Mouse (Mus musculus): ENCODE results near the gene Rap2b. TPM values are rescaled to one million over a fixed set of nuclear protein-coding genes. Genes with fewer than 3 reads are reported as not detected.
A peak's percentile ranks its signal among the peaks of the same experiment; 100 is the strongest.

The Rap2b gene
- polyA plus RNA-seq, 1 experiment from 2014 or later, result 8.4 TPM

DNA sequence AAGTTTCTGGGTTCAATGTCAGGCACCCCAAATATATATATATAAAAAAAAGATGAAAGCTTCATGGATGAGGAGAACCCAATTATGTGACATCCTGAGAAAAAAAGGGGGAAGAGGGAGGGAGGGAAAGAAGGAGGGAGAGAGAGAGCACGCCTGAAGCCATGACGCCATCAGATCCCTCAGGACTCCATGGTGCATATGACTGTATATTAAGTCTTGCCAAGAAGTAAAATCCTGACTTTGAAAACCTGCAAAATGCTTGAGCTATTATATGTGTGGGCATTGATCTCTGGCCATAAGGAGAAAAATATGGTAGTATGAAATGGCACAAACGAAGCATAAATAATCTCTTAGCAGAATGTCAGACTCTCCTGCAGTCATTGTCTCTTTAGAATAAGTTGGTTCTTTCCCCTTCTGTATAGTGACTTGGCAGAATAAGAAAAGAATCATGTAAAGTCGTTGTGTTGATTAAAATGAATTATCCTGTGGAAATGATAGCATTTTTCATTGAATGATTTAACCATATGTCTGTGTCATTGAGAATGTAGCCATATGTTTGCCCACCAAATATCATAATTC is 13.3 kb upstream of the Rap2b start:
- Histone ChIP-seq H3K9me3 (ENCODE audit: control insufficient read depth, low read length) (no peaks in the 10 kb centered on the region), H3K36me3 (ENCODE audit: control insufficient read depth, insufficient read depth, low read length) (no peaks in the 10 kb centered on the region), H3K27ac (ENCODE audit: low read depth, low read length) (no peak overlapping the region), H3K4me2 (replicated peaks; ENCODE audit: low read depth, low read length) (no peak overlapping the region), H3K4me3 (ENCODE audit: low read length) (no peak overlapping the region), H3K27me3 (ENCODE audit: control insufficient read depth, insufficient read depth, low read length) (no peaks in the 10 kb centered on the region), H3K9ac (ENCODE audit: low read depth, low read length) (no peak overlapping the region), H3K4me1 (ENCODE audit: control insufficient read depth, insufficient read depth, low read length) (no peaks in the 10 kb centered on the region)
- no peak for ATAC-seq (ENCODE audit: low FRiP score, low TSS enrichment)
- WGBS, result 80% methylated on average over 4 of the region's 4 CpGs

DNA sequence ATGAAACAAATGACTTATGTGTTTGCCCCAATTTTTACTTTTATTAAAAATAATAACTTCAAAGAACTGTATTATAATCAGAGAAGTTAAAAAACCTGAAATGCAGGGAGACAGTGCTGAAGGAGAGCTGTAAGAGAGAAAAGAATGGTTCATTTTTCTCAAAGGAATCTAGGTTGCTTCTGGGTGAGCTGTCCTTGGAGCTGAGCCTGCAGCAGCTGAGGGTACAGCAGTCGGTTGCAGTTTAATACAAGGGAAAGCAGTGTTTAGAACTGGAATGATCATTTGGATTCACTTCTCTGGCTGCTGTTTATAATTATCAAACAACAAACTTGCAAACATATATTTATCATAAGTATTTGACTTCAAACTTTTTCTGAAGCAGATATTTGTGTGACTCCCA is 12.0 kb upstream of the Rap2b start:
- ATAC-seq (ENCODE audit: low FRiP score, low TSS enrichment), result no peak
- Histone ChIP-seq H3K9me3 (ENCODE audit: control insufficient read depth, low read length) (no peaks in the 10 kb centered on the region), H3K27me3 (ENCODE audit: control insufficient read depth, insufficient read depth, low read length) (no peaks in the 10 kb centered on the region), H3K4me1 (ENCODE audit: control insufficient read depth, insufficient read depth, low read length) (no peaks in the 10 kb centered on the region), H3K4me3 (ENCODE audit: low read length) (no peak overlapping the region), H3K27ac (ENCODE audit: low read depth, low read length) (no peak overlapping the region), H3K36me3 (ENCODE audit: control insufficient read depth, insufficient read depth, low read length) (no peaks in the 10 kb centered on the region), H3K9ac (ENCODE audit: low read depth, low read length) (no peak overlapping the region), H3K4me2 (replicated peaks; ENCODE audit: low read depth, low read length) (no peak overlapping the region)
- 71% methylated on average over 1 of the region's 1 CpGs for WGBS

DNA sequence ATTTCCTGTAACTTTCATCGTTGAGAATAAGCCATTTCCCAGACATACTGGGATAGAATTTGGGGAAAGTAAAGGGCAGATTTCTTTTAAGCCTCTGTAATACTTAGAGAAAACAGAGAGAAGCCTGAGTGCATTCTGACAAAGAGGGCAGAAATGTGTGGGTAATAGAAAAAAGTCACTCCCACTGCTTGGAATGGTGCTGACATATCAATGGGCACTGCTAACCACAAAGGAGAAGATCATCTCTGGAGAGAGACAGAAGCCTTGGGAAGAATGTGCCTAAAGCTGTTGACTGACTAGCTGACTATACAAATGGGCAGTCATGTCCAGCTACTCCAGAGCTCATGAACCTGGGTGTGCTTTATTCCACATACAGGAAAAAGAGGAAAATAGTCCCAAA is 6.0 kb upstream of the Rap2b start:
- no peak overlapping the region for H3K4me3 ChIP-seq (ENCODE audit: low read length)
- no peak for ATAC-seq (ENCODE audit: low FRiP score, low TSS enrichment)
- no peaks in the 10 kb centered on the region for H3K4me1 ChIP-seq (ENCODE audit: control insufficient read depth, insufficient read depth, low read length)
- no peak overlapping the region for H3K27ac ChIP-seq (ENCODE audit: low read depth, low read length)
- H3K36me3 ChIP-seq (ENCODE audit: control insufficient read depth, insufficient read depth, low read length), result no peaks in the 10 kb centered on the region
- H3K27me3 ChIP-seq (ENCODE audit: control insufficient read depth, insufficient read depth, low read length), result no peaks in the 10 kb centered on the region
- H3K9me3 ChIP-seq (ENCODE audit: control insufficient read depth, low read length), result no peaks in the 10 kb centered on the region
- 76% methylated on average over 1 of the region's 1 CpGs for WGBS
- no peak overlapping the region for H3K4me2 ChIP-seq (replicated peaks; ENCODE audit: low read depth, low read length)
- H3K9ac ChIP-seq (ENCODE audit: low read depth, low read length), result no peak overlapping the region

DNA sequence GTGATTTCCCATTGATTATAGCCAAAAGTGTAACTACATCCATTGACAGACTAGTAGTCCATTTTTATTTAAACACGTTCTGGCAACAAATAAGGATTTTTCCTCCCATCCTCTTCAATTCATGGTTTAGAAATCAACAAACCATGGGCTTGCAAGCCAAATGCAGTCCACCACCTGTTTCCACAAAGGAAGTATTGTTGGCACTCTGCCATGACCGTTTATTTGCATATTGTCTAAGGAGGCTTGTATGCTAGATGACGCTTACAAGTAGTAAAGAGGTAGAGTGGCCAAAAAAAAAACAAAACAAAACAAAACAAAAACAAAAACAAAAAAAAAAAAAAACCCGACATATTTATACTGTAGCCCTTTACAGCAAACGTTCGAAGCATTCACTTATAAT is 3.3 kb upstream of the Rap2b start:
- no peak overlapping the region for H3K27ac ChIP-seq (ENCODE audit: low read depth, low read length)
- ATAC-seq (ENCODE audit: low FRiP score, low TSS enrichment), result no peak
- no peak overlapping the region for H3K4me3 ChIP-seq (ENCODE audit: low read length)
- H3K9ac ChIP-seq (ENCODE audit: low read depth, low read length), result no peak overlapping the region
- H3K9me3 ChIP-seq (ENCODE audit: control insufficient read depth, low read length), result no peaks in the 10 kb centered on the region
- H3K4me2 ChIP-seq (replicated peaks; ENCODE audit: low read depth, low read length), result no peak overlapping the region
- H3K4me1 ChIP-seq (ENCODE audit: control insufficient read depth, insufficient read depth, low read length), result no peaks in the 10 kb centered on the region
- no peaks in the 10 kb centered on the region for H3K36me3 ChIP-seq (ENCODE audit: control insufficient read depth, insufficient read depth, low read length)
- no peaks in the 10 kb centered on the region for H3K27me3 ChIP-seq (ENCODE audit: control insufficient read depth, insufficient read depth, low read length)
- WGBS, result 62% methylated on average over 6 of the region's 6 CpGs

DNA sequence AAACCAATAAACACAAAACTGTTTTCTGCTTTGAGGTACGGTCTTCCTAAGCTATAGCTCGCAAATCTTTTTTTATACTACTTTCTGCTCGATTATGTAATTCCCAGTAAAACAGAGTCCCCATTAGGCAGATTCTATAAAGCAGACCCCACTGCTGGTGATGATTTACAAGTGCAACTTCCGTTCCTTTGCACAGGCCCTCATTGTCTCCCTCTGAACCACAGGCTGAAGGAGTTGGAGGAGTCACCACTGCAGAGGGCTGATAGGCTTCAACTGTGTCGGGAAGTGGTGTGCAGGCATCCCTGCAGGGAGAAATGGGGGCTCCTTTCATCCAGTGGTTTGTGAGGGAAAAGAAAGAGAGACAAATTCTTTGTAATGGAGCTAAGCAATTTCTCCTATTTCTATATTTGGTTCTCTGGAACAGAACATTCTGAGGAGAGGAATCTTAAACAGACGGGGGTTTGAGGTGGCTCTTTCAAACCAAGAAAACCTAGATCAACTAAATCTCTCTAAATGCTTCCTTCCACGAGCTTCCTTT is 2.6 kb upstream of the Rap2b start:
- Histone ChIP-seq H3K9me3 (ENCODE audit: control insufficient read depth, low read length) (no peaks in the 10 kb centered on the region), H3K27ac (ENCODE audit: low read depth, low read length) (no peak overlapping the region), H3K4me1 (ENCODE audit: control insufficient read depth, insufficient read depth, low read length) (no peaks in the 10 kb centered on the region), H3K4me2 (replicated peaks; ENCODE audit: low read depth, low read length) (no peak overlapping the region), H3K36me3 (ENCODE audit: control insufficient read depth, insufficient read depth, low read length) (no peaks in the 10 kb centered on the region), H3K27me3 (ENCODE audit: control insufficient read depth, insufficient read depth, low read length) (no peaks in the 10 kb centered on the region), H3K9ac (ENCODE audit: low read depth, low read length) (no peak overlapping the region), H3K4me3 (ENCODE audit: low read length) (no peak overlapping the region)
- no peak for ATAC-seq (ENCODE audit: low FRiP score, low TSS enrichment)
- WGBS, result 45% methylated on average over 7 of the region's 7 CpGs

DNA sequence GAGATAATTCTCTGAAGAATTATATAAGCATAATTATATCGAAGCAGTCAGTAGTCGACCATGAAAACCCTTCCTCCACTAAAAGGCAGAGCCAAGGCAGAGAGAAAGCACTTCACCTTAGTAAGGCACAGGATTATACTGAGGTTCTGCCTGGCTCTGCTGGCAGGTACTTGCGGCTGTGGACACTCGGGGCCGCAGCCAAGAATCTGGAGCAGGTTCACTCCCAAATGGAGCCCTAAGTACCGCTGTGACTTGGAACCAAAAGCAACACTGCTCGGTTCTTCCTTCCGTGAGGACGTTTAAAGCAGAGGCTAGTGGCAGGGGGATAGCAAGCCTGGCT is 1.4 kb downstream of the Rap2b start:
- Histone ChIP-seq H3K4me1 (ENCODE audit: control insufficient read depth, insufficient read depth, low read length) (peaks cover 8% of the 10 kb centered on the region; the same call in 1 of the 2 replicates), H3K27ac (ENCODE audit: low read depth, low read length) (peak overlapping the region; percentile 86), H3K4me3 (ENCODE audit: low read length) (peak overlapping the region; percentile 60), H3K36me3 (ENCODE audit: control insufficient read depth, insufficient read depth, low read length) (no peaks in the 10 kb centered on the region), H3K9ac (ENCODE audit: low read depth, low read length) (peak overlapping the region; percentile 63), H3K27me3 (ENCODE audit: control insufficient read depth, insufficient read depth, low read length) (no peaks in the 10 kb centered on the region), H3K4me2 (replicated peaks; ENCODE audit: low read depth, low read length) (peak overlapping the region; percentile 90), H3K9me3 (ENCODE audit: control insufficient read depth, low read length) (no peaks in the 10 kb centered on the region)
- WGBS, result 5% methylated on average over 9 of the region's 9 CpGs
- no peak for ATAC-seq (ENCODE audit: low FRiP score, low TSS enrichment)

DNA sequence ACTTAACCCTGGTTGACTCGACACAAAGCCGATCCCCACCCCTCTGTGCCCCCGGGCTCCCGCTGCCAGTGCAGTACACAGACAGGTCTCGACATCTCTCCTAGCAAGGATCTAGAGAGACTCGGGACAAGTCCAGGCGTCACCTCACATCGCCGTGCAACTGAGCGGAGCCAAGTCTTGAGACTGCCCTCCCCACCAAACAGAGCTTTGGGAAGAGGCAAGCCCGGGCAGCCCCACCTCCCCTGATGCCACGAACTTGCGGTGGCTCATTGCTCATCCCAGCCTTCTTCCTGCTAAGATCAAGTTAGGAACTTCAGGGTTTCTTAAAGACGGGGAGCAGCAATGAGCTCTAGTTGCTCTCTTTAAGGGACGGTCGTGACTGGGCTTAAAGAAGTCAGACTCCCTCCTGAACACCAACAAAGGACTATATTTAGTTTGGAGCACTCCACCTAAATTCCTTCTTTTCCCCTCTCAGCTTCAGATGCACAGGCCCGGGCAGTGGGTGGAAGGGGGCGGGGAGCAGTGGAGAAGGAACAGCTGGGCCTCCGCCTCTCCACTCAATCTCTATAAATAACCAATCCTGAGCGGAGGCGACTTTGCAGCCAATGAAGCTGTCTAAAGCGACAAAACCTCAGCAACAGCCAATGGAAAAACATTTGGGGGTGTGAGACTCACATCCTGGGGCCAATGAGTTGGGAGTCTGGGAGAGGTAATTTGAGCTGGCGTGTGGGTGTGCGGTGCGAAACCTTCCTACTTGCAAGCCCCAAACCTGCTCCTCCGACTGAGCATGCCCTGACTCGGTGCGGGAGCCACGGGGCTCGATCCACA is 1.9 kb downstream of the Rap2b start:
- no peaks in the 10 kb centered on the region for H3K27me3 ChIP-seq (ENCODE audit: control insufficient read depth, insufficient read depth, low read length)
- H3K4me2 ChIP-seq (replicated peaks; ENCODE audit: low read depth, low read length), result peak overlapping the region; percentile 90
- peak overlapping the region; percentile 63 for H3K9ac ChIP-seq (ENCODE audit: low read depth, low read length)
- H3K9me3 ChIP-seq (ENCODE audit: control insufficient read depth, low read length), result no peaks in the 10 kb centered on the region
- peaks cover 8% of the 10 kb centered on the region; the same call in 1 of the 2 replicates for H3K4me1 ChIP-seq (ENCODE audit: control insufficient read depth, insufficient read depth, low read length)
- WGBS, result under 1% methylated on average over 30 of the region's 30 CpGs
- H3K27ac ChIP-seq (ENCODE audit: low read depth, low read length), result peak overlapping the region; percentile 86
- H3K36me3 ChIP-seq (ENCODE audit: control insufficient read depth, insufficient read depth, low read length), result no peaks in the 10 kb centered on the region
- peak overlapping the region; percentile 60 for H3K4me3 ChIP-seq (ENCODE audit: low read length)
- peak; percentile 96 for ATAC-seq (ENCODE audit: low FRiP score, low TSS enrichment)

DNA sequence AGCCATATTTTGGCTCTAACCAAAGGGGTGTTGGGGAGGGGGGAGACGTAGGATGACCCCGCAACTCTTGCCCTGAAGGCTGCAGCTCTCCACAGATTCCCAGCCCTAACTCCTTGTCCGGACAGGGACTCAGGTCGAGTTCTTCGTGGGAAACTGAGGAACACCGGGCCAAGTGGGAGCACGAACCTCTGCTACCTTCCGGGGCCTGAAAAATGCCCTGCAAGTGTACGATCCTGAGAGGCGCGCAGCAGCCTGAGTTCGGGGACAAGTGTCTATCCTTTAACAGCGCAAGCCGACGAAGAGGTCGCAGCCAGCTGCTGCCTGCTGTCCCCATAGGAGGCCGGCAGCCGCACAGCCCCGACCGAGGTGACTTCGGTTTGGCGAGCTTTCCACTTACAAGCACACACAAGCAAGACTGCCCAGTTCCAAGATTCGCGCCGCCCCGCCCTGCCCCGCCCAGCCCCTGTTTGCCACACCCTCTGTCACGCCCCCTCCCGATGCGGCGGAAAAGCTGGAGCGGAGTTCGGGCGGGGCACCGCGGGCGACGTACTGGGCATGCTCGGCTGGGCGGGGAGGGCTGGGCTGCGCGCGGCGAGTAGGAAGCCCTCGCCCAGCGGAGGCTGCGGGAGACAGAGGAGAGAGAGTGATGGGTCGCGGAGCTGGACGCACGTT is 2.7 kb downstream of the Rap2b start:
- Histone ChIP-seq H3K4me1 (ENCODE audit: control insufficient read depth, insufficient read depth, low read length) (peaks cover 8% of the 10 kb centered on the region; the same call in 1 of the 2 replicates), H3K27me3 (ENCODE audit: control insufficient read depth, insufficient read depth, low read length) (no peaks in the 10 kb centered on the region), H3K27ac (ENCODE audit: low read depth, low read length) (peak overlapping the region; percentile 83; the same call in 1 of the 2 replicates), H3K4me2 (replicated peaks; ENCODE audit: low read depth, low read length) (peak overlapping the region; percentile 90), H3K4me3 (ENCODE audit: low read length) (peak overlapping the region; percentile 60), H3K9ac (ENCODE audit: low read depth, low read length) (peak overlapping the region; percentile 76), H3K9me3 (ENCODE audit: control insufficient read depth, low read length) (no peaks in the 10 kb centered on the region), H3K36me3 (ENCODE audit: control insufficient read depth, insufficient read depth, low read length) (no peaks in the 10 kb centered on the region)
- peak; percentile 93 for ATAC-seq (ENCODE audit: low FRiP score, low TSS enrichment)
- WGBS, result 0% methylated on average over 38 of the region's 51 CpGs

DNA sequence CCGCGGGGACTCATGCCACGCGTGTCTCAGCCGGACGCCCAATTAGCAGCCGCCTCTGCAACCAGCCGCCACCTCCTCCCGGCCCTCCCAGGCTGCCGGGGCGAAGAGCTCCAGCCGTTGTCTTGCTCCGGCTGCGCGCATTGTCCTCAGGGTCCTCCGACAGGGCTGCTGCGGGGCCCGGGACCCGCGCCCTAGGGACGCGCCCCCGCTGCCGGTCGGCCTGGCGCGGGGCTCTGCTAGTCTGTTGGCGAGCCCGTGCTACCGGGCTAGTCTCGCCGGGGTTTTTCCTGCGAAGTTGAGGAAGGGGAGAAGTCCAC is 3.2 kb downstream of the Rap2b start:
- H3K9ac ChIP-seq (ENCODE audit: low read depth, low read length), result peak overlapping the region; percentile 76
- peak overlapping the region; percentile 90 for H3K4me2 ChIP-seq (replicated peaks; ENCODE audit: low read depth, low read length)
- peaks cover 8% of the 10 kb centered on the region; the same call in 1 of the 2 replicates for H3K4me1 ChIP-seq (ENCODE audit: control insufficient read depth, insufficient read depth, low read length)
- H3K27me3 ChIP-seq (ENCODE audit: control insufficient read depth, insufficient read depth, low read length), result no peaks in the 10 kb centered on the region
- peak; percentile 50 for ATAC-seq (ENCODE audit: low FRiP score, low TSS enrichment)
- no peaks in the 10 kb centered on the region for H3K9me3 ChIP-seq (ENCODE audit: control insufficient read depth, low read length)
- no peaks in the 10 kb centered on the region for H3K36me3 ChIP-seq (ENCODE audit: control insufficient read depth, insufficient read depth, low read length)
- 2% methylated on average over 18 of the region's 33 CpGs for WGBS
- H3K27ac ChIP-seq (ENCODE audit: low read depth, low read length), result peak overlapping the region; percentile 76
- peak overlapping the region; percentile 60 for H3K4me3 ChIP-seq (ENCODE audit: low read length)
